Mouse (Mus musculus): ENCODE results near the gene Akr1c12. TPM values are rescaled to one million over a fixed set of nuclear protein-coding genes. Genes with fewer than 3 reads are reported as not detected.

Akr1c12 gene
- polyA plus RNA-seq, 1 experiment from 2014 or later: not detected

DNA sequence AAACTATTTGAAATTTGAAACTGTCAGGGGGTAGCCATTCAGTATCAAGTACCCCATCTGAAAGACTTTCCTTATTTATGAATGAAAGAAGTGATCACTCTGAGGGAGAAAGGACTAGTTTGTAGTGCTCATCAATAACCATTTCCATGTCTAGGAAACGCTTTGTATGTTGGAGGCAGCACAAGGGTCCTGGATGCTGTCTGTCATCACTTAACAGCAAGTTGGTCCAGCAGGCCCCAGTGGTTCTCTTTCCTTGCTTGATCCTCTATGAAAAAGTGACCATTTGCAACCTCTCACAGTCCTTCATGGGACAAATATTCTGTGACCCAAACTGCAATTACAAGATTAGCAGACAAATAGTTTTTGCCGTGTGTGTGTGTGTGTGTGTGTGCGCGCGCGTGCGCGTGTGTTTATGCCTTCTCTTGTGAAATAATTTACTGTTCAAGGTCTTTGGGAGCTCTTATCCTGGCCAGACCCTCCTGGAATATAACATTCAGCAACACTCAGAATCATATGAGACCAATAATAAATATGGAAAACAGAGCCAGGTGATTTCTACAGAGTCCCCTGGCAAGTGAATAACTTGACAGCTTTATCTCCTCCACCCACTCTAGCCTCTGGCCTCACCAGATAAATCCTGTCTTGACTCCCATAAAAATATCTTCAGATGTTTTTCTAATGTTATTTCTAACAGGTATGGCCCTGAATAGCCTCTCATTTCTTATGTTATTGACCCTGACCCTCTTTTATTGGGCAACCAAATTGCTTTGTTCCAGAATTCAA, 48.2 kb downstream of the Akr1c12 start:
- Histone ChIP-seq H3K4me1 (ENCODE audit: control insufficient read depth, insufficient read depth, low read length) (no peaks in the 10 kb centered on the region), H3K4me3 (ENCODE audit: low read depth, low read length) (no peak overlapping the region), H3K9me3 (ENCODE audit: control insufficient read depth, low read length) (no peaks in the 10 kb centered on the region), H3K36me3 (ENCODE audit: control insufficient read depth, insufficient read depth, low read length) (no peaks in the 10 kb centered on the region), H3K4me2 (ENCODE audit: low read depth) (no peak overlapping the region), H3K9ac (ENCODE audit: low read length) (no peak overlapping the region), H3K27ac (ENCODE audit: low read depth, low read length) (no peak overlapping the region), H3K27me3 (ENCODE audit: control insufficient read depth, insufficient read depth, low read length) (no peaks in the 10 kb centered on the region)
- no peak for ATAC-seq (ENCODE audit: insufficient read depth, low FRiP score, low TSS enrichment)
- 94% methylated on average over 8 of the region's 8 CpGs for WGBS
- no peak for DNase-seq (ENCODE audit: low spot score)

DNA sequence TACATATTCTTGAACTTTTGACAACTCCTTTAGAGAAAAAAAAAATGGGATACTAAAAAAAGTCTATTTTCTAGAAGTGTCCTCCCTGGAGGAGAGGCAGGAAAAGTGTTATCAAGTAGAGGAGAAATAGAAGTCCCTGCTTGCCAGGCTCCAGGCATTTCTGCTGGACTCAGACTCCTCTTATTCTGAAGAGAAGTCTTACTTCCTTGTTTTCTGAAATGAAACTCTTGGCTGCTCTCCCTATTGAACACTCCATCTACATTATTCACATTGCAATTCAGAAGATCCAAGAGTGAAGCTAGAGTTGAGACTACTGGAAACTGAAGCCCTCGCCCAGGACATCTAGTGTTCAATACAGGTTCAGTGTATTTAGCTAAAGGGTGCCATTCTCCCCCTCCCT, 50.8 kb downstream of the Akr1c12 start, which contains the start of gene Akr1c19:
Gene Akr1c19 (plus strand): TSS at position 260 of the 400 bp plus-strand sequence.
- H3K4me1 ChIP-seq (ENCODE audit: control insufficient read depth, insufficient read depth, low read length): no peaks in the 10 kb centered on the region
- ATAC-seq (ENCODE audit: insufficient read depth, low FRiP score, low TSS enrichment): no peak
- no peaks in the 10 kb centered on the region for H3K9me3 ChIP-seq (ENCODE audit: control insufficient read depth, low read length)
- no peak within 1 kb of the TSS for H3K4me2 ChIP-seq (ENCODE audit: low read depth)
- H3K27me3 ChIP-seq (ENCODE audit: control insufficient read depth, insufficient read depth, low read length): no peaks in the 10 kb centered on the region
- no peak within 1 kb of the TSS for H3K9ac ChIP-seq (ENCODE audit: low read length)
- no peak for DNase-seq (ENCODE audit: low spot score)
- H3K27ac ChIP-seq (ENCODE audit: low read depth, low read length): no peak within 1 kb of the TSS
- no peaks in the 10 kb centered on the region for H3K36me3 ChIP-seq (ENCODE audit: control insufficient read depth, insufficient read depth, low read length)
- no peak within 1 kb of the TSS for H3K4me3 ChIP-seq (ENCODE audit: low read depth, low read length)
- 85% methylated on average over 1 of the region's 1 CpGs for WGBS

Other genes with a start within 250 kb of the Akr1c12 start
- gene Akr1c14, start 230.4 kb downstream of the Akr1c12 start, polyA plus RNA-seq (2014; fragmentation: Nextera tagmentation; extraction: Ambion mirVana): 0.46 and 0.65 TPM in 2 replicates
- gene Akr1c18, start 128.8 kb downstream of the Akr1c12 start, polyA plus RNA-seq (2014; fragmentation: Nextera tagmentation; extraction: Ambion mirVana): not detected in 2 replicates
- gene Akr1c13, start 88.3 kb downstream of the Akr1c12 start, polyA plus RNA-seq (2014; fragmentation: Nextera tagmentation; extraction: Ambion mirVana): 1.5 TPM in 2 replicates
- gene Akr1c19, start 50.7 kb downstream of the Akr1c12 start, polyA plus RNA-seq (2014; fragmentation: Nextera tagmentation; extraction: Ambion mirVana): 0.28 and 0.76 TPM in 2 replicates
- gene Akr1c6, start 154.9 kb upstream of the Akr1c12 start, polyA plus RNA-seq (2014; fragmentation: Nextera tagmentation; extraction: Ambion mirVana): not detected in 2 replicates
- gene Akr1c20, start 243.9 kb upstream of the Akr1c12 start, polyA plus RNA-seq (2014; fragmentation: Nextera tagmentation; extraction: Ambion mirVana): not detected in 2 replicates